Mouse (Mus musculus) subcutaneous adipose tissue, adult 2 months (tissue): ENCODE results near the gene Rccd1. TPM values are rescaled to one million over a fixed set of nuclear protein-coding genes. Genes with fewer than 3 reads are reported as not detected.

Experiments
- polyA plus RNA-seq: library from polyadenylated mRNA; depleted of rRNA; stranded (reverse); fragments of >200 nt; gene quantifications from 2 replicates; pipeline ENCODE4 v1.2.3, GENCODE M21; 2012; ENCODE audit warnings: low replicate concordance; rRNA removed

Gene Rccd1
- 16.6 and 23.4 TPM in 2 replicates for polyA plus RNA-seq

DNA sequence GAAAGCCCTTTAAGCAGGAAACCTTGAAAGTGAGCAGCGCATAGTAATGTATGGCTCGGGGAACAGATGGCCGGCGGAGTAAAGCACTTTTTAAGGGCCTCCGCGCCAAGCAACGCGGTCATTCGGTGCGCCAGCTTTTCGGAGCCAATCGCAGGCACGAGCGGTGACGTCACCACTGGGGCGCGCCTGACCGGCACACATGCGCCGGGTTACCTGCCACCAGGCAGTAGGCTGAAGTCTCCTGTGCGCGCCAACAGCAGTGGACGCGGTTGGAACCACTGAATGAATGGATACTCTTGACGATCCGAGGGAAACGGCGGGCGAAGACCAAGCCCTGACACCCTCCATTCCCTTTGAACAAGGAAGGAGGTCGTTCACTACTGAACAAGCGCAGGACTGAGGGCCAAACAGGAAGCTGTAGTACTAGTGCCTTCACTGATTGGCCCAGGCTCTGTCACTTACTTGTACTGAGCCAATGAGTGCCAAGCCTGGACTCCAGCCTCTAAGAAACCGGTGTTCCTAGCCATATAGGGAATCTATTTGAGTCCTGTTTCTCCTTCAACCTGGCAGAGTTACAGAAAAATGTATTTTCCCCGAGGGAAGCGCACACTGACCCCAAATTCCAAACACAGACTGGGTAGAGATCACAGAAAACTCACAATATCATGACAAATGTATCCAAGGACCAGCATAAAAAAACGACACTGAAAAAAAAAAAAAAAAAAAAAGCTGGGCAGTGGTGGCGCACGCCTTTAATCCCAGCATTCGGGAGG, at the start of gene Rccd1:
Rccd1 (minus strand) TSS at position 412 of the 773 bp plus-strand sequence.

DNA sequence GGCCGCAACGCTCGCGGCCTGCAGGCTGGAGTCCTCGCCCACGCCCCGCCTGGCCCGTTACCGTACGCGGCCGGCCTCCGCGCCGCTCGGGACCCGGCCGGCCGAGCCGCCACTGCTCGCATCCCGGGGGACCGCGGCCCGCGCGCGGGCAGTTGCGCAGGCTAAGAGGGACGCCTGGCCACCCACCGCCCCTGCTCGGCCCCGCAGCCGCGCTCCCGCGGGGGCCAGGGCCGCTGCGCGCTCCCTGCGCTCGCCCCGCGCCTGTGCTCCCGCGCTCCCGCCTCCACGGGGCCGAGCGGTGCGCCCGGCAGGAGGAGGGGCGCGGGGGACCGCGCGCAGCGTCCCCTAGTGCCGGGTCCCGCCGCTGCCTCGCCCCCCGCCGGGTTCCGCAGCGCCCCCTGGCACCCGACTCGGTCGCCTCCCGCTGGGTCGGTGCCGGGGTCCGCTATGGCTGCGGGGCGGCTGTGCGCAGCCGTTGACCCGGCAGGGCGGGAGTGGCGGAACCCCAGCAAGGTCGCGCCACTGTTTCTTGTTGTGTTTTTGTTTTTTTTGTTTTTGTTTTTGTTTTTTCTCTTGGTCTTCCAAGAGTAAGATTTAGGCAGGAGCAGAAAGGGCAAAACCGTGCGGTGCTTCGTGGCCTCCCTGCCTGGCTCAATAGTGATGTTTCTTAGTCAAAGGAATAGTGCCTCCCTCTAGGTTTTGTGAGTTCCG, 46.9 kb upstream of the Rccd1 start, which contains the start of gene Man2a2:
Man2a2 (minus strand) TSS at position 335 of the 711 bp plus-strand sequence.

DNA sequence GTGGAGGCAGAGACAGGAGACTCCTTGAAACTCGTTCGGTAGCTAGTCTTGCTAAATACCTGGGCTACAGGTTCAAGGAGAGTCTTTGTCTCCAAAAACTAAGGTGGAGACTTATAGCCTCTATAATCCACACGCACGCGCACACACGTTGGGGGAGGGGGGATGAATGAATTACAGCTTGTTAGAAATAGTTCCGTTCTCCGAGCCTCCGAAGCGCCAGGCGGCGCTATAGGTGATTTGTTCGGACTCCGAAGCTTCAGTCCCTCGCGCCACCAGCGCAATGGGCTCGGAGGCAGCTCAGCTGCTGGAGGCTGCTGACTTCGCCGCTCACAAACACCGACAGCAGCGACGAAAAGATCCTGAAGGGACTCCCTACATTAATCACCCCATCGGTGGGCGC, 18.6 kb upstream of the Rccd1 start, which contains the start of gene Hddc3:
Hddc3 (plus strand) TSS at position 247 of the 400 bp plus-strand sequence.

DNA sequence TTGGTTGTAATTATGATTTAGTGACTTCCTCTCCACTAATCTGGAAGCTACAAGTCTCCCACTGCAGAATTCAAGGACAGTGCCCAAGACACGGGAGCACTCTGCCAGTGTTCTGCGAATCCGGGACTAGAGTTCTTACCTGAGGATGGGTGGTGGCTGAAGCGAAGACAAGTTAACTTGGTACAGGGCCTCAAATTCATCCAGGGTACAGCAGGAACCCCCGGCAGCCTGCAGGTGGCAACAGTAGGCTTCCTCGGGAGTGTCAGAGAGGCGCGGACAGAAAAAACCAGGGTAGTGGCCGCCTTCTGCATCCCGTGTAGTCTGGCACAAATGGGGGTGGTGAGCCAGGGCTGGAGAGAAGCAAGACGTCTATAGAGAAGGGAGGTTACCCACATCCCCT, 16.5 kb upstream of the Rccd1 start, which contains the start of gene Unc45a:
Unc45a (minus strand) TSS at position 213 of the 400 bp plus-strand sequence.

DNA sequence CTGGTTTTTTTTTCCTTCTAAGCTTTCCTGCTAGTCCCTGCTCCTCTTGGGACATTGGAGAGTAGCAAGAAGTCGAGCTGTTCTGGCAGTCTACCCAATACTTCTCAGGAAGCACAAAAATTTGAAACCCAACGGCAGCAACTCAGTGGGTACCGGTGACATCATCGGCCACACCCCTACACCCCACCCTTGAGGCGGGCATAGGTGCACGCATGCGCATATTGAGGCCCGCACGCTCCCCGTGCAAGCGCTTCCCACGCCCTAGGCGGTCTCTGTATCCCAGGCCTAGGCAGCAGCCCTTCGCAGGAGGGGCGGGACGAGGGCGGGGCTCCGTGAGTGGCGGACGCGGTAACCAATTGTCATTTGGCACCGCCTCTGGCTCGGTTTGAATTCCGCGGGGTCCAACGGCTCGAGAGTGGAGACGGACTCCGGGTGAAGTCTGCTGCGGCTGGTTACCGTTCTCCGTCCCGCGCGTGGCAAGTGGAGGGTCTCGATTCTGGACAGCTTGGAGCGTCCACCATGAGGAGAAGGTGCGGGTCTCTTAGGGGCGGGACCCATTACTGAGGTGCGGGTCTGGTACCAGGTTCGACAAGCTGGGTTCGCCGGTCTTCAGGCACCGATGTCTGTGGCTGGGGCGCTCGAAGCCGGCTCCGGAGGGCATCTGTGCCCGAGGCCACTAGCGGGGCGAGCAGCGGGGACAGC, 30.0 kb downstream of the Rccd1 start, which contains the start of gene Prc1:
Prc1 (plus strand) TSS at position 389 of the 702 bp plus-strand sequence.

DNA sequence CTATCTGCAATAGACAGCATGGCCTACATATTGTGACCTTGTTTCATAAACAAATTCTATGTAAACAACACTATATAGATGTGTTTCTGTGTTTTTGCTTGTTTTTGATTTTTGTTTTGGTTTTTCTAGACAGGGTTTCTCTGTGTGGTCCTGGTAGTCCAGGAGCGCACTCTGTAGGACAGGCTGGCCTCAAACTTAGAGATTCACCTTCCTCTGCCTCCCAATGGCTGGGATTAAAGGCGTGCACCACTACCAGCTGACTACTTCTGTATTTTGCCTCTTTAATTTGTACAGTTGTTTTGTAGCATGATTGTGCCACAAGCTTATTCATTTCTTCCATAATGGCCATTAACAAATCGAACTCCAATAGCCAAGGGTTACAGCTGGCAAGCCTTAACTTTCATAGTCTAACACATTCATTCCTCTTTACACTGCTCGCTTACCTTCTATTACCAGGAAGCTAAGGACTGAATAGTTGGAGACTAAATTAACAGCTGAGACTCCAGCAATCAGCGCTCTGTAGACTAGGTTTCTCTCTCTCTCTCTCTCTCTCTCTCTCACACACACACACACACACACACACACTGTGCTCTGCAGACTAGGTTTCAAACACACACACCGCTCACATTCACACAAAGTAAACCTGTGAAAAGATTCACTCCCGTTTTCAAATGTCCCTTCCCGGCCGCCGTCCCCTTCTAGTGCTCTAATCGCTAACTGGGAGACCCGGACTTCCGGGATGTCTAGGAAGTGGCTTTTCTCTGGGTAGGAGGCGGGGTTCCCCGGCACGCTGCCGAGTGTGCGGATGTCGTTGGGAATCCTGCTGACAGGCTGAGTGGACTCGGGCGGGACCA, 55.1 kb downstream of the Rccd1 start, which contains the start of gene Vps33b:
Vps33b (plus strand) TSS at position 753 of the 854 bp plus-strand sequence.

DNA sequence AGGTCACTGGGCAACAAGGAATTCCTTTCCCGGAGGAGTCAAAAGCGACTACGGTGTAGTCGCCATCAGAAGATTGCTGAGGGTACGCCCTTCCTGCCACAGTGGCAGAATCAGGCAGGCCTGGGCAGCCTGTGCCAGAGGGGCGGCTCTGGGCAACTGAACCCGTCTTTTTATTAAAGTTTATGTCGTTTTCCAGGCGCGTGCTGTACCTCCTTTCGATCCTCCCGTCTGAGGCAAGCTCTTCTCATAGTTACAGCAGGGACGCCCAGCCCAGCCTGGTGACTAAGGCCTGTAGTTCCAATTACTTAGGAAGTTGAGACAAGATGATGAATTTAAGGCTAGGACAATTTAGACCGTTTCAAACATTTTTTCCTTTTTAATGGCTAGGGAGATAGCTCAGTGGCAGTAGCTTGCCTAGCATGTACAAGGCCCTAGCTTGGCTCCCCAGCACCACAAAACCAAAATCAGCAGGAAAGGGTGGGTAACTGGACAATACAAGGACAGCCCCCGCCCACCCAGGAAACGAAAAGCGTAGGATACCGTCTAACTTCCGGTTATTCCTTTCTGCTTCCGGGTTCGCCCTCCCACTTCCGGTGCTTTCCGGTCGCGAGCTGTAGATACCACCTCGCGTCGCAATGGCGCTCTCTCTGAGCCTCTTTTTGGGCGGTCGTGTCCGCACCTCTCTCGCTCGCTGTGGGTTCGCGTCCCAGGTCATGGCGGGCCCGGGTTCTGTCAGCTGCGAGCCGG, 63.5 kb downstream of the Rccd1 start, which contains the start of gene Ngrn:
Ngrn (plus strand) TSS at position 591 of the 747 bp plus-strand sequence.

DNA sequence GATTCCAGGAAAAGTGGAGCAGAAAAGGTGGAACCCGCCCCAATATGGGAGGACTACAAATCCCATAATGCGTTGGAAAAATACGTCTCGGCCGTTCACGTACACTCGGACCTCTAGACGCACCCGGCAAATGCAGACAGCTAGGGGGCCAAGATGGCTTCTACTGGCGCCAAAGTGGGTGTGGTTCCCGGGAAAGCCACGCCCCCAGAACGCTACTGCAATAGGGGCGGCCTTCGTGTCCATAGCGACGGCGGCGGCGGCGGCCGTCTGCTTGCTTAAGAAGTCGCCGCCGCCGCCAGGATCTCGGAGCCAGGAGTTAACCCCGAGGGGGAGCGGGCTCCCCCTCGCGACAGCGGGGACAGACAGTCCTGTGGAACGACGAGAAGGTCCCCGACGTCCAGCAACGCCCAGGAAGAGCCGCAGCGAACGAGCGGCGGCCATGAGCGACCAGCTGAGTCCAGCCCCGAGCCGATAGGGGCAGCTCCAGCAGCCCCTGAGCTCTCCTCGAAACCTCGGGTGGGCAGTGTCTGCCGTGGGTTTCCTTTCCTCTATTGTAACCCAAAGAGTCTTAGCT, 78.0 kb downstream of the Rccd1 start, which contains the start of gene Ttll13:
Ttll13 (plus strand) TSS at position 229 of the 574 bp plus-strand sequence.

Other genes starting within 250 kb of the Rccd1 start
- gene Idh2, start 209.1 kb downstream of the Rccd1 start, polyA plus RNA-seq: 206 and 233 TPM in 2 replicates
- 15.8 and 27.0 TPM in 2 replicates for gene Sema4b, start 137.6 kb downstream of the Rccd1 start, polyA plus RNA-seq
- gene Cib1, start 91.6 kb downstream of the Rccd1 start, polyA plus RNA-seq: 97.9 and 136 TPM in 2 replicates
- gene Gdpgp1, start 91.6 kb downstream of the Rccd1 start, polyA plus RNA-seq: 1.7 and 2.6 TPM in 2 replicates
- gene Ttll13, start 78.1 kb downstream of the Rccd1 start, polyA plus RNA-seq: 0.46 and 1.3 TPM in 2 replicates
- gene Ngrn, start 63.2 kb downstream of the Rccd1 start, polyA plus RNA-seq: 19.7 and 21.7 TPM in 2 replicates
- gene Vps33b, start 54.8 kb downstream of the Rccd1 start, polyA plus RNA-seq: 9.4 and 13.4 TPM in 2 replicates
- gene Prc1, start 30.0 kb downstream of the Rccd1 start, polyA plus RNA-seq: 2.5 and 22.8 TPM in 2 replicates
- gene Unc45a, start 16.6 kb upstream of the Rccd1 start, polyA plus RNA-seq: 53.3 and 103 TPM in 2 replicates
- gene Hddc3, start 18.6 kb upstream of the Rccd1 start, polyA plus RNA-seq: 47.8 and 55.0 TPM in 2 replicates
- 126 and 160 TPM in 2 replicates for gene Man2a2, start 46.9 kb upstream of the Rccd1 start, polyA plus RNA-seq
- 38.4 and 46.2 TPM in 2 replicates for gene Fes, start 63.5 kb upstream of the Rccd1 start, polyA plus RNA-seq
- 79.3 and 93.7 TPM in 2 replicates for gene Furin, start 81.0 kb upstream of the Rccd1 start, polyA plus RNA-seq
- gene Blm, start 210.7 kb upstream of the Rccd1 start, polyA plus RNA-seq: 0.50 and 1.8 TPM in 2 replicates